ENCODE assay signal across 1 mouse cellular context in the genomic region with DNA sequence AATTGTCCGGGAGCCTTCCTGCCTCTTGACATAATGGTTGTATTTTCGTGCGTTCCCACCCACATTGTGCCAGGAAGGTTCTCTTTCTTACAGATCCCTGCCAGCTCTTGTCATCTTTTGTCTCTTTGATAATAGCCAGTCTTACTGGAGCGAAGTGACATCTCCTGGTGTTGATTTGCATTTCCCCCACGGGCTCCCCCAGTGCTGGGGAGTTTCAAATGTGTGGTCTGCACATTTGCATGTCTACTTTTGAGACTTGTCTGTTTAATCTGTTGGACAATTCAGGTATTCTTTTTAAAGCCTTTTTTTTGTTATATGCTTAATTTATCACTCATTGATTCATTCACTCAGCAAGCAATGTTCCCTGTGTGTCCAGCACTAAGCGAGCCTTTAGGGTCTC.
TF ChIP-seq lines count a peak whose summit lies in the region.

No protein-coding gene starts in this region.

TF ChIP-seq in CH12.LX, 34 proteins besides CTCF, POLR2A, EP300 and RAD21 (continued from another document):
- TF ChIP-seq PAX5 (IDR thresholded peaks at IDR 0.05; ENCODE audit: low read length) (no peak), IRF4 (IDR thresholded peaks at IDR 0.05; ENCODE audit: low read depth, low read length) (peak; percentile 62), MAZ (IDR thresholded peaks at IDR 0.05; ENCODE audit: low read depth, low read length) (peak; percentile 45; the same call in 1 of the 2 replicates), MEF2A (IDR thresholded peaks at IDR 0.05; ENCODE audit: borderline replicate concordance, low read depth, low read length) (no peak), MAX (IDR thresholded peaks at IDR 0.05; ENCODE audit: low read length) (no peak), KAT2A (IDR thresholded peaks at IDR 0.05; ENCODE audit: insufficient replicate concordance, low read length) (no peak), E2F4 (IDR thresholded peaks at IDR 0.05; ENCODE audit: insufficient replicate concordance, low read depth, low read length) (no peak), CHD2 (IDR thresholded peaks at IDR 0.05; ENCODE audit: low read length) (0 out of 2 replicates have a peak, but pooled peaks have one; percentile 38), ETS1 (conservative IDR thresholded peaks at IDR 0.05; ENCODE audit: low read depth, low read length) (peak; percentile 57), GABPA (IDR thresholded peaks at IDR 0.05; ENCODE audit: insufficient replicate concordance, low read depth, low read length) (no peak), USF1 (IDR thresholded peaks at IDR 0.05; ENCODE audit: low read depth, low read length) (no peak), BHLHE40 (IDR thresholded peaks at IDR 0.05; ENCODE audit: low read depth, low read length) (peak; percentile 16; the same call in 1 of the 2 replicates), USF2 (conservative IDR thresholded peaks at IDR 0.05; ENCODE audit: low read depth, low read length) (no peak), SMC3 (IDR thresholded peaks at IDR 0.05; ENCODE audit: low read depth, low read length) (peak; percentile 13; the same call in 1 of the 2 replicates), JUN (IDR thresholded peaks at IDR 0.05; ENCODE audit: insufficient read depth, low read depth, low read length) (no peak)
